Mouse (Mus musculus) E14TG2a.4 (cell line): ENCODE data around the gene Fbxo39.

ENCODE experiments used
- H3K27me3 ChIP-seq: 2 replicates; pipeline ENCODE4 v1.6.1; 2014; ENCODE audit warnings: low read length, control low read depth; ENCODE audit not compliant: insufficient read depth
- H3K36me3 ChIP-seq: 2 replicates; pipeline ENCODE4 v1.6.1; 2014; ENCODE audit warnings: low read length, control low read depth; ENCODE audit not compliant: insufficient read depth
- H3K4me1 ChIP-seq: replicated peaks from 2 replicates; pipeline ENCODE4 v1.6.1; 2014; ENCODE audit warnings: low read depth, low read length, control low read depth
- H3K4me3 ChIP-seq: replicated peaks from 2 replicates; pipeline ENCODE4 v1.5.1; 2014; ENCODE audit warnings: mild to moderate bottlenecking, low read length
- H3K9me3 ChIP-seq: 2 replicates; pipeline ENCODE4 v1.6.1; 2014; ENCODE audit warnings: low read length, control low read depth
- CTCF ChIP-seq: conservative IDR thresholded peaks from 2 replicates; pipeline ENCODE4 v1.5.1; 2014; ENCODE audit warnings: low read length
- NANOG ChIP-seq: IDR thresholded peaks from 2 replicates; pipeline ENCODE4 v1.6.1; 2014; ENCODE audit warnings: borderline replicate concordance, low read length, mixed read lengths
- POU5F1 ChIP-seq: IDR thresholded peaks from 2 replicates; pipeline ENCODE4 v1.6.1; 2014; ENCODE audit warnings: low read length, borderline replicate concordance

The Fbxo39 gene

DNA sequence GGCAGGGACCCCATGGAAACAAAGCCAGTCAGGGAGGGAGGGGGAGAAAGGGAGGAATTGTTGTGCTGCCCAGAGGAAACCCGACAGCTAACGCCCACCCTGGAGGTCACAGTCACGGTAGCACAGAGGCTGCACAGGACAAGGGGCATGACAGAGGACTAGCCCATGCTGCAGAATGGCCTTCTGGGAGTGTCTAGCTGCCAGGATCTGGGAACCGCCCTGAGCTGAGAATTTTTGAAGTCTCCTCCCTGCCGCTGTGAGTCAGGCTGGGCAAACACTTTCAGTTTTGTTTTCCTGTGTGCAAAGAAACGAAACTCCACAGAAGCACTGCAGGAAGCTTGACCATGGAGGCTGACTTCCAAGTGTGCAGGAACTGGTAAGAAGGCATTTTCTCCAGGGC is 12.9 kb upstream of the Fbxo39 start, which contains the start of gene Xaf1:
Gene Xaf1 (plus strand): TSS at position 296 of the 400 bp plus-strand sequence.
- Histone ChIP-seq H3K9me3 (peaks cover 6% of the 10 kb centered on the region; the same call in 1 of the 2 replicates), H3K4me1 (peaks cover 37% of the 10 kb centered on the region), H3K4me3 (peak within 1 kb of the TSS; percentile 48), H3K27me3 (no peaks in the 10 kb centered on the region), H3K36me3 (peaks cover 17% of the 10 kb centered on the region)
- no peak for TF ChIP-seq POU5F1
- TF ChIP-seq NANOG = no peak
- TF ChIP-seq CTCF = no peak

DNA sequence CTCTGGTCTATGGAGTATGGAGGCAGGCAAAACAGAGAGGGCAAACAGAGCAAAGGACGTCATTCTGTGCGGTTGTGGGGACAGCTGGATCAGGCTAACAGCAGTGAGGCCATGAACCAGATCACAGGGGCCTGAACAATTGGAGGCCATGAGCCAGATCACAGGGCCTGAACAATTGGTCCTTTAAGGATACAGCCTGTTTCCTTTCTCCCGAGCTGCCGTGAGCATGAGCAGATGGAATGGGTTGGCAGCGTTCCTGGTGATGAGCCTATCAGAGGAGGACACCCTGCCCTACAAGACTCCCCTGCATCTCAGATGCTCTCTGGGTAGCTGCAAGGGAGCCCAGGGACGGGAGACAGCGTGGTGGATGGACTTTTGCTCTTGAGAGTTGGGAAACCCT is 12.0 kb upstream of the Fbxo39 start:
- peaks cover 6% of the 10 kb centered on the region; the same call in 1 of the 2 replicates for H3K9me3 ChIP-seq
- TF ChIP-seq POU5F1 (no peak), NANOG (no peak), CTCF (no peak)
- H3K36me3 ChIP-seq = peaks cover 17% of the 10 kb centered on the region
- H3K4me3 ChIP-seq = peak overlapping the region; percentile 48
- no peaks in the 10 kb centered on the region for H3K27me3 ChIP-seq
- H3K4me1 ChIP-seq = peaks cover 37% of the 10 kb centered on the region

DNA sequence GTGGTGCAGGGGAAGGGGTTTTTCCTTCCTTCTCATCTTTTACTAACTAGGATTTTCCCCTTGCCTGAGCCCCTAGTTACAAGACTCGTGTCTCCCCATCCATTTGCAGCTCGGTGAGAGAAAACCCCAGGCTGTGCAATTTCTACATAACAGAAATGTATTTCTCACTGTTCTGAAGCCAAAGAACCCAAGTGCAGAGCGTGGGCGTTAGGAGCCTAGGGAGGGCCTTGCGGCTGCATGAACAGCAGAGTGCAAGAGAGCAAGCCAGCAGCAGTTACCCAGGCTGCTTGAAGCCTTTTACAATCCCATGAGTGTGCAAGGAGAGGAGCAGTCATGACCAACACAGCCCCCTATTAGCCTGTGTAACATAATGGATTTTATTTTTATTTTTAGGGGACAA is 6.8 kb upstream of the Fbxo39 start:
- TF ChIP-seq CTCF = no peak
- no peak for TF ChIP-seq NANOG
- TF ChIP-seq POU5F1 = no peak
- no peaks in the 10 kb centered on the region for H3K9me3 ChIP-seq
- peaks cover 12% of the 10 kb centered on the region for H3K4me1 ChIP-seq
- H3K27me3 ChIP-seq = peaks cover 1% of the 10 kb centered on the region; the same call in 1 of the 2 replicates
- peaks cover 20% of the 10 kb centered on the region for H3K36me3 ChIP-seq
- H3K4me3 ChIP-seq = no peak overlapping the region

DNA sequence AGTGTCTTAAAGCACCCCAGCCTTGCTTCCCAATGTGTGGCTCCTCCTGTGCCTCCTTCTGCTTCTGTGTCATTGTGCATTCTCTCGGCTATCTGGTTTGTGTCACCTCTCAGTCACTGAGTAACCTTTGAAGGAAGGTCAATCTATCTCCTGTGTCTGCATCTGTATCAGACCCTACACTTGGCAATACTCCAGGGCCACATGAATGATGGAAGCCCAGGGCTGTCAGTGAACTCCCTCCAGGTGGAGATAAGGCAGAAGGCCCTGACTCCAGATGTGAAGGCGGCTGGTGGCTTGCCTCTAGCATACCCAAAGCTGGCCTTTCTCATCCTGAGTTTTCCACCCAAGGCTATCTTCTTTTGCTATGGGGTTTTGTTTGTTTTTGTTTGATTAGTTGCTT is 5.3 kb upstream of the Fbxo39 start:
- Histone ChIP-seq H3K4me1 (peaks cover 15% of the 10 kb centered on the region), H3K36me3 (peaks cover 17% of the 10 kb centered on the region), H3K9me3 (no peaks in the 10 kb centered on the region), H3K4me3 (no peak overlapping the region), H3K27me3 (peaks cover 10% of the 10 kb centered on the region)
- TF ChIP-seq NANOG = no peak
- TF ChIP-seq POU5F1 = no peak
- no peak for TF ChIP-seq CTCF

DNA sequence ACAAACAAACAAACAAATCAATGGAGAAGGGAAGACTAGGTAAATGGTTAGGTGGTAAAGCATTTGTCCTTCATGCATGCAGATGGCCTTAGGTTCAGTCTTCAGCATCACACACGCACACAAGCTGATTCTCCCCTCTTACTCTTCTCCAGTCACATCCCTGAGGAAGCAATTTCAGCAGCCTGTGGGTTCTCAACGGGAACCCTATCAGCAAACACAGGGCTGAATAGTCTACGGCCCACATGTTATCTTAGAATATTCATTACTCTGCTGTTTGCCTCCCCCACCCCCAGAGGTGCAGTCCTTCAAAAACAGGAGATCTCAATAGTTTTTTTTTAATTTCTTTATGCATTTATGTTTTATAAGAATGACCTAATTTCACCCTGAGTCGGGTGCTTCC is 3.8 kb upstream of the Fbxo39 start:
- Histone ChIP-seq H3K4me3 (no peak overlapping the region), H3K36me3 (0 out of 2 replicates have a peak, but pooled peaks cover 4% of the 10 kb centered on the region), H3K9me3 (no peaks in the 10 kb centered on the region), H3K4me1 (peaks cover 22% of the 10 kb centered on the region), H3K27me3 (peaks cover 25% of the 10 kb centered on the region)
- TF ChIP-seq NANOG (no peak), CTCF (no peak), POU5F1 (no peak)

DNA sequence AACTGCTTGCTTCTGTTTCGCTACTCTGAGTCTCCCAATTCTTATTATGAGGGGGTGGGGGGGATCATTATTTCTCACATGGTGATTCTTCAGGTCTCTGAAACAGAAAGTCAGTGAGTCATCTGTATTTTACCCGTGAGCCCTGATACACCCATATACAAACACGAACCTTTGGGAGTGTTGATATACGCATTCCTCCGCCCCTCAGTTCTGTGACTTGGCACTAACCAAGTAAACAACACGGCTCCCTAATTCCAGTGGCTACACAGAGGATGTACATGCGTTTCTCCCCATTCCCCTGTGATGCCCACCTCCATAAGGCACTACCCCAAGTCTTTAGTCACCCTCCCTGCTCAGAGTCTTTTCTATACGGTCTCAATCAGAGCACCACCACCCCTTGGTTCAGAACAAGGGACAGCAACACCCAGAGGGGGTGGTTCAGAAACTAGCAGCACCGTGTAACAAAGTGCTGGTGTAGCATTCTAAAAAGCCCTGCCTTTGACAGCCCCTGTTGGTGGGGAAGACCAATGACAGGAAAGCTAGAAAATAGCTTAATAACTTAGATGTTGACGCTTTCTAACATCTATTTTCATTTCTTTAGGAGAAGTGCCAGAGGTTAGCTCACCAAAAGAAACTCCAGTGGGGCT is 2.8 kb upstream of the Fbxo39 start:
- Histone ChIP-seq H3K27me3 (peaks cover 27% of the 10 kb centered on the region), H3K36me3 (0 out of 2 replicates have a peak, but pooled peaks cover 3% of the 10 kb centered on the region), H3K4me3 (no peak overlapping the region), H3K9me3 (no peaks in the 10 kb centered on the region), H3K4me1 (peaks cover 22% of the 10 kb centered on the region)
- TF ChIP-seq CTCF (peak; percentile 37), NANOG (no peak)

DNA sequence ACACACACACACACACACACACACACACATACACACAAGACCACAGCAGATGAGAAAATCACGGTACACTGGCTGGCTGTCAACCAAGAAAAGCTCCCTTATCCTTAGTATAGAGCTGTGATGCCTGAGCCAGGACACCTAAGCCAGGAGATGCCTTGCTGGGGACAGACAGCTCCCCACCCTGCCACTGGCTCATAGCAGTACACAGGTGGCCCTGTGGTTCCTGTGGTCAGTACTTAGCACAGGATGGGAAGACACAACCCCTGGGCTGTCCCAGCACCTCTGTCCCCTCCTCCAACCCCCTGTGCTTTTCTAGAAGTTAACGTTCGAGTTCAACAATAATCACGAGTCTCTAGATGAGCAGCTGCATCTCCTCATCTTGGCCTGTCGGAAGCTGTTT is 3.8 kb downstream of the Fbxo39 start:
- no peaks in the 10 kb centered on the region for H3K9me3 ChIP-seq
- no peaks in the 10 kb centered on the region for H3K36me3 ChIP-seq
- H3K4me3 ChIP-seq = no peak overlapping the region
- peaks cover 27% of the 10 kb centered on the region for H3K27me3 ChIP-seq
- TF ChIP-seq POU5F1 = no peak
- no peak for TF ChIP-seq CTCF
- no peak for TF ChIP-seq NANOG
- peaks cover 15% of the 10 kb centered on the region for H3K4me1 ChIP-seq

DNA sequence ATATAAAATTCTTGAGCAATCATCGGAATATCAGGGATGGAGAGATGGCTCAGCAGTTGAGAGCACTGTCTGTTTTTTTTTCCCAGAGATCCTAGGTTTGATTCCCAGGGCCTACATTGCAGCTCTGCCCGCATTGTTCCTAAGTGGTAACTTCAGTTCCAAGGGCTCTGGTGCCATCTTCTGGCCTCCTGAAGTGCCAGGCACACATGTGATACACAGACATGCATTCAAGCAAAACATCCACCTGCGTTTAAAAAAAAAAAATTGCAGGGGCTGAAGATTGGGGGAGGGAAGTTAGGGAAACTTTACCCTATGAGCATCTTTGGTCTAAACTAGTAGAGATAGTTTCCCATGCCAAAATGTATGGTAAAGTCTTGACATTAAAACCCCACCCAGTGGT is 10.2 kb downstream of the Fbxo39 start:
- Histone ChIP-seq H3K27me3 (0 out of 2 replicates have a peak, but pooled peaks cover 2% of the 10 kb centered on the region), H3K36me3 (no peaks in the 10 kb centered on the region), H3K4me3 (no peak overlapping the region), H3K9me3 (no peaks in the 10 kb centered on the region), H3K4me1 (no peaks in the 10 kb centered on the region; the same call in 1 of the 2 replicates)
- no peak for TF ChIP-seq NANOG
- TF ChIP-seq POU5F1 = no peak
- TF ChIP-seq CTCF = no peak; the same call in 1 of the 2 replicates
